Mouse (Mus musculus) E14TG2a.4 (cell line): Measurements from ENCODE around the gene Gak.

Source experiments
- CTCF ChIP-seq: conservative IDR thresholded peaks from 2 replicates; pipeline ENCODE4 v1.5.1; 2014; ENCODE audit warnings: low read length
- NANOG ChIP-seq: IDR thresholded peaks from 2 replicates; pipeline ENCODE4 v1.6.1; 2014; ENCODE audit warnings: borderline replicate concordance, low read length, mixed read lengths

DNA sequence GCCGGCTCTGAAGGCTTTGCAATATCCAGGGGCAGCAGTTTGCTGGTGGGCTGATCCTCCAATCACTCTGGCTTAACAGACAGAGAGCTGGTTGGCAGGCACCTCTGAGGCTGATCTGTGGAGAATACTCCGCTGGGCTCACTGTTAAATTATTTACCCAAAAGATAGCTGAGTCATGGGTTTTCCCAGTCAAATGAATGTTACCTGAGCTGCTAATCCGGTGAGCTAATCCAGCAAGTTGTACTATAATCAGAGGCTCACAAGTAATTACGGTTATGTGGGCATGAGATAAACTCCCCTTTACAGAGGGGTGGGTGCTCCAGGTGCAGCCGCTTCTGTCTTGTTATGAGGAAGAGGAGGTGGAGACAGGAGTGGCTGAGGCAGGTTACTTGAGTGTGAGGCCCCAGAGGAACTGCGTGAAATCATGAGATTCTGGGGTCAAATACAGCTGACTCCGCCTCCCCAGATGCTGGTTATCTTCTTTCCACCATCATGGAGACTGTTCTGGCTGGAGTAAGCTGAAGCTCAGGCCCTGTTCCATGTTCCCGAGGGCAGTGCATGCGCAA, 45.8 kb upstream of the Gak start, which contains the start of gene Slc26a1:
- TF ChIP-seq CTCF (no peak), NANOG (no peak)
